Mouse (Mus musculus) gastrocnemius, postnatal 10 days (tissue): ENCODE measurements around the gene L3mbtl4. TPM values are rescaled to one million over a fixed set of nuclear protein-coding genes. Genes with fewer than 3 reads are reported as not detected.
"Not testable (repeated sequence)": the region's sequence is repeated elsewhere in the genome, so short reads cannot be mapped to it uniquely, and the experiment has no call there.

Source experiments
- DNase-seq: peaks from one replicate; pipeline ENCODE4 v3.0.0; 2021; ENCODE audit warnings: mixed read lengths
- total RNA-seq, 2 experiments: library from RNA; stranded (reverse); gene quantifications; 2 replicates each; pipeline ENCODE4 v1.2.3; 2021

Gene L3mbtl4
- total RNA-seq, 2 experiments from 2014 or later, result 0.09 TPM; not detected in 1

DNA sequence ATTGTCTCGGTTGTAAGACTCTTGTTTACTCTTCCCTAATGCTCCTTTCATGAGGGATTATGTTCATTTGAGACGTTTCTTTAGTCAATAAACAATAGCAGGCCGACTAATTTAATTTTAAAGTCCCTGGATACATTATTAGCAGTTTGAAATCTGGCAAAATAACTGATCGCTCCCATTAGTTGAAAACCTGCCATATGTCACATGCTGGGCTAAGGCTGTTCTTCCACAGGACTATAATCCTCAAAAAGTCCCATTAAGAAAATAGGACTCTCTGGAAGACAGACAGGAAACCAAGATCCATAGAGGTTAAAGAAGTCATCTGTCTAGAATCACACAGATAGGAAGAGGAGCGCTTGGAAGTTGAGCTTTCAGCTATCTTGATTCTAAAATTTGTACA lies 114.9 kb downstream of the L3mbtl4 start:
- no peak for DNase-seq

DNA sequence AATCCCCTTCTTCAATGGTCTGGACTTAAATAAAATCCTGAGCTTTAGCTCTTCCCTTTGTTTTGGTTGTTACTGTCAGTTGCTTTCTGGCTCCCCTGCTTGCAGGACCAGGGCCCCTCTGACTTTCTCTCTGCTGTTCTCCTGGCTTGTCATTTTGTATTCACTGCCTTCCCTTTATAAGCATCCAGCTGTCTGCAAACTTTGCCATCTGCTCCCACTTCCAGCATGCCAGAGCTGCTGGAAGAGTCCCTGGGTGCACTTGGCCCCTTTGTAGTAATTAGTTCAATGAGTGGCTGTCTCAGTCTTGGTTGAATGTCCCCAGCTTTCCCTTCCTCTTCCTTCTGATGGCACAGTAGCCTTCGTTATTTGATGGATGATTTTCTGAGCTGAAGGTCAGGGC lies 132.4 kb downstream of the L3mbtl4 start:
- DNase-seq, result no peak

DNA sequence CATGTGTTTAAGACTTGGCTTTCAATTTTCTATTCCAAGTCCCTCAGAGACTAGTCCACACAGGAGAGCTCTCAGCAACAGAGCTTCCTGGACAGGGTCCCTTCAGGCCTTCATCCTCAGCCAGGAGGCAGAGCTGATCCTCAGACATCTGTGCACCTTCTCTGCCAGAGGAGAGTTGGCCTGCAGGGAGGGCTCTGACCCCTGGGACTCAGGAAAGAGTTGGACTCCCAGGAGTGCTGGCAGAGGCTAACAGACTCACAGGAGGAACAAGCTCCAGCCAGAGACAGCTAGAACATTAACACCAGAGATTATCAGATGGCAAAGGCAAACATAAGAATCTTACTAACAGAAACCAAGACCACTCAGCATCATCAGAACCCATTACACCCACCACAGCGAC lies 133.5 kb downstream of the L3mbtl4 start:
- DNase-seq, result not testable (repeated sequence)

DNA sequence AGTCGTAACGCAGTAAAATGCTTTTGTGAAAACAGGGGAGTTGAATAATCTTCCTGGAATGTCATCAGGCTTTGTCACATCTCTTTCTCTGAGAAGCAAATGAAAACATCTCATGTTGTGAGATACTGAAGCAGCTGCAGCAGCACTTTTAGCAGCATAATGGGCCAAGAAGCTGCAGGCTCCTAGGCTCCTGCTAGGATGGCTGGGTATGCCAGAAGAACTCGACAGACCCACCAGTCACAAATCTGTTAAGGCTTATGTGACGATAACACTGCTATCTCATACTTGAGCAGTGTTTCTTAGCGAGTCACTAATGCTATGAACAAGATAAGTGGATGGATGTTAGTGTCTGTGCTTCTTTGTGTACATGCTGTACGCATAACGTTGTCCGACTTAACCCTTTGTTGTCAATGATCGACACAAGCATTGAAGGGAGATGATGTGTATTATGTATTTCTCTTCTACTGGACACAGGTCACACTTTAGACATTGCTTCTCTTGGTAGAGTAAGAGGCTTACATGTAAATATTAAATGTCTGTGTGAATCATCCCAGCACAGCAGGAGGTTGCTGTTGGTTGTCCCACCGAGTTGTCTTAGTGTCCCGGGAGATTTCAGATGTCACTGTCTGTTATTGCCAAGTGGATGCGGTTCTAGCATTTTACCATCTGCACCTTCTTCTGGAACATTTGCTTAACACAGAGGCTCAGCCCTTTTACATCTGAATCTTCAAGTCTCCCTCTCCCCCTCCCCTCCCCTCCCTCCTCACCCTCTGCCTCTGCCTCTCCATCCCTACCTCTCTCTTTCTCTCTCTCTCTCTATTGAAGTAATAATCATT lies 149.3 kb downstream of the L3mbtl4 start:
- no peak for DNase-seq

DNA sequence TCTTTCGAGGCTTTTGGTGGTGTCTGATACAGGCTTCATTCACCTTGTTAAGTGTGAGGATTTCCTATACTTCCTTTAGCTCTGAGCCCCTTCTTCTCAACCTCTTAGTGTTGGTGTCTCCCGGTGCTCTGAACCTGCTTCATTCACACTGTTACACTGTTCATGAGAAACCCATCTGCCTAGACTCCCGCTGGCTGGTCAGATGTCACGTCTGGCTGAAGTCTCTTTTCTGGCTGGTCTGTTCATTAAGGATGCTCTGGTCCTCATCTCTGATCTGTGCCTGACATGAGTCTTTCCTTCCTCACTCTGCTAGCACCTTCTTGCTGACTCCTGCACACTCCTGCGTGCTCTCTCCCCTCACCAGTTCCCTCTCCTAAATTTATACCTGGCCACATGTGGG lies 160.0 kb downstream of the L3mbtl4 start:
- DNase-seq, result no peak

DNA sequence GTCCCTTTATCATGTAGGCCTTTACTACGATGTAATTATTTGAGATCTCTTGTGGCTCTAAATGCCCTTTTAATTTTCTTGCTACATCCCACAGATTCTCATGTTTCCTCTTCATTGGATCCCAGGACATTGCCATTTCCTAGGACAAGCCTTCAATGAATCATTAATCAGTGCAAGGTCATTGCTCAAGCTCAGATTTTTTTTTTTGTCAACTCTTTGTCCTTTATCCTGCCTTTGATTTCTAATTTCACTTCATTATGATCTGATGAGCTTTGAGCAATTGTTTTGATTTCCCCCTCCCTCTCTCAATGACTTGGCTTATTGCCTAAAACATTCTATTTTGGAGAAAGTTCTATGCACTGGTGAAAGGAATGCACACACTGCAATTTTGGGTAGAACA lies 177.3 kb downstream of the L3mbtl4 start:
- DNase-seq, result no peak

DNA sequence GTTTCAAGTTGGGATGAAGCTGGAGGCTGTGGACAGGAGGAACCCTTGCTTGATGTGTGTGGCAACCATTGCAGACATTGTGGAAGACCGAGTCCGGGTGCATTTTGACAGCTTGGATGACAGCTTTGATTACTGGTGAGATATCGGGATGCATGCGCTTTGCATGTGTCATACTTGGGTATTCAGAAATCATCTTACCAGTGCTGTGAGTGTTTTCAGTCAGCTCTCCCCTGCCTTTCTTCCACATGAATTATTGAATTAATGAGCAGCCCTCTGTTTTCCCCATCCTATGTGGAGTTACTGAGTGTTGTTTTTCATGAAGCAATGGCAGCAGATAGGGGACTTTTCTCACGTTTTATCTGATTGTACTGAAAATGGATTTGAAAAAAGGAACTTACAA lies 187.9 kb downstream of the L3mbtl4 start:
- DNase-seq, result no peak

DNA sequence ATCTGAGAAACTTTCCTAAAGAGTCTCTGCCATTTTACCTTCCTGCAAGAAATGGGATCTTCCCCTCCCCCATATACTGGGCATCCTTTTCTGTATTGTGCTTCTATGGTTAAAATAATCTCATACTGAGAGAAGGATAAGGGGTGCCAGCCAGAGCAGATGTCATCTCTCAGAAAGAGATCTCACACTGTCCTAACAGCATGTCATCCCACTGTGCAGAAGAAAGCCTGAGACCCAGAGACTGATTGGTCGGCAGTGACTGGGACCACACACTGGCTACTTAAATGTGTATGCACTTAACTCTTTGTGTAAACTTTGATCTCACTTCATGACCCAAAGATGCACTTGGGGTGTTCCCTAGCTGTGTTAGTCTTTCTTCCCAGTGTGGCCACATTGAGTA lies 193.7 kb downstream of the L3mbtl4 start:
- no peak for DNase-seq

DNA sequence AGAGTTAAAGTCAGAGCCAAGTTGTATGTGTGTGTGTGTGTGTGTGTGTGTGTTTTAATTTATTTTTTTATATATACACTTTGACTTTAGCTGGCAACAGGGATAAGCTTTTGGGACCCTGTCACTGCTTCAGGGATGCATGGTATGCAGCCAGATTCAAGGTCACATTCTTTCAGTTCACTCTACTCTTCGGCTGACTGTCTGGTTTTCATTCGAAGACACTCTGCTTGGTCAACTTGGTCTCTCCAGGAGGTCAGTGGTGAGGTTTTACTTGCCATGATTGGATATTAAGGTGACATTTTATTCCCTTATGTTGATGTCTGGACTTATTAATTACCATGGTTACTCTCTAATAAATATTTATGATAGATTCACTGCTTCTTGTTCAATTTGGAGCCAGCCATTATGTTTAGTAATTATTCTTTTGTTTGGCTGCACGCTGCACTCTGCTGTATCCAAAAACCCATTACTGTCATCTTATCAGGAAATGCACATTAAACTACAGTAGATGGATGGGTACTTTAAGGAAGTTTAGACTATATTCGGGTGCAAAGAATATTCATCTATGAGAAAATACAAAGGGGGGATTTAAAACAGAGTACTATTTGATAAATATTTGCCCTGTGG lies 216.6 kb downstream of the L3mbtl4 start:
- DNase-seq, result no peak

DNA sequence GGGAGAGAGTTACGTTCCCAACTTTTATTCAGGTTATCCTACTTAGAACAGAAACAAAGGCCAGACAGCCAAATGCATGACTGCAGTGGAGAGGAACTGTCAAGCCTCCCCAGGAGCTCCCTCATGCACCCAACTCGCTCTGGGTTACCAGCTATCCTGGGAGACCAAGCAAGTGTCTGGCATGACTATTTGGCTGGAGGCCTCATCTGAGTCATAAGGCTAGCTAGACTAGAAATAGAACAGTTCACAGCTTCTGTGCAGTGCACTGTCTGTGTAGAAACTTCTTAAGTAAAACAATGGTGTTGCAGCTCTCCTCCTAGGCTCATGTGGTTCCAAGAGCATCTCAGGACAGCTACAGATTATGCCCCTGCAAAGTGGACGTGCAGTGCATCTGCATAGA lies 218.6 kb downstream of the L3mbtl4 start:
- no peak for DNase-seq

DNA sequence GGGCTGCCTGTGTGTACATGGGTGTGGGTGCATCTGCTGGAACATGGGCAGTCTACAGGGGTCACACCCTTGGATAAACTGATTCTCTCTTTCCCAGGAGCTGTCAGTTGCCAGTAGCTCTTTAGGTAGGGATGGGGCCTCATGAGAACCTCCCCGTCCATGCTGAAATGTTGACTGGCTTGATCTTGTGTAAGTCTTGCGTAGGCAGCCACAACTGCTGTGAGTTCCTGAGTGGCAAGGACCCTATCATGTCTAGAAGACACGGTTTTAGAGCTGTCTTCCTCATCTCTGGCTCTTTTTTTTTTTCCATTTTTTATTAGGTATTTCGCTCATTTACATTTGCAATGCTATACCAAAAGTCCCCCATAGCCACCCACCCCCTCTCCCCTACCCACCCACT lies 229.4 kb downstream of the L3mbtl4 start:
- not testable (repeated sequence) for DNase-seq

DNA sequence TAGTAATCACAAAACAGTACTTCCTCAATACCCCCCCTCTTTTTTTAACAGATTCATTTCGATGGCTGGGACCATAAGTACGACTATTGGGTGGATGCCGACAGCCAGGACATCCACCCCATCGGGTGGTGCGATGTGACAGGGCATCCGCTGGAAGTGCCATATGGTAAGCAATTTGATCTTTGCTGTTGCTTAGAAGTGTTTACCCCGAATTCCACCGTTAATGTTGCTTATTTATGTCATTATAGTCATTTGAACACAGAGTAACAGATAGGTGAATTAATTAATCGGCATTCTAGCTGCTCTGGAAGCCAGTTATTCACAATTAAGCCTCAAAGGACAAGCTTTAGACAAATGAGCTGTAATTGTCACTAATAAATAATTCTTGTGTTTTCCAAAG lies 286.1 kb downstream of the L3mbtl4 start:
- DNase-seq, result no peak

DNA sequence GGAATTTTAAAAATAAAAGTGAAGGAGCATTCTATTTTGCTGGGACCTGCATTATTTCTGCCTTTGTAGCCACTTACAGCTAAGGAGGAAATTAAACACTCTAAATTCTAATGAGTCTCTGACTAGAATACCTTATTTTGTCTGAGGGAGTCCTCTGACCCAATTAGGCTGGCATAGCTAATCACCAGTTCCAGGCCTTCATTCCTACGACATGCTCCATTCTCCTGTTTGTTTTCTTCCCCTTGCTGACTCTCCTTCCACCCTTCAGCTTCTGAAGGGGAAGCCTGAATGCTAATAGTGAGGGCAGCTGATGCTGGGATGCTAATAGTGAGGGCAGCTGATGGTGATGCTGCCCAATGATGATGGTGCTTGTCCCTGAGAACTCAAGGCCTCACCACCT lies 286.7 kb downstream of the L3mbtl4 start:
- DNase-seq, result no peak

DNA sequence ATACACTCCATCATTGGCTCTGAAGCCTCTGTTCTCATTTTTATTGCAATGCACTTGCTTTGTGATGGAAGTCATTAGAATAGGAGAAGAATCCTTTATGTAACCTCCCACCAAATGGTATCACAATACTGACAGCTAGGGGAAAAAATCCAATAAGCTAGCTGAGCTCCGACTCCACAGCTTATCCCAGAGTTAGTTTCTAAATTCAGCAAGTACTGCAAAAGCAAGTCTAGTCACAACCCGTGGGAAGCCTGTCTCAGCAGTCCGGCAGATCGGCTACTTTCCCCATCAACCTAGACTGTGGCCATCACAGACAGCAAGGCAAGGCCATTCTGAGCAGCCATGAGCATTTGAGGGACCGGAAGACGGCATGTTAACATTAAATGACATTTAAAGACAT lies 298.2 kb downstream of the L3mbtl4 start:
- no peak for DNase-seq

DNA sequence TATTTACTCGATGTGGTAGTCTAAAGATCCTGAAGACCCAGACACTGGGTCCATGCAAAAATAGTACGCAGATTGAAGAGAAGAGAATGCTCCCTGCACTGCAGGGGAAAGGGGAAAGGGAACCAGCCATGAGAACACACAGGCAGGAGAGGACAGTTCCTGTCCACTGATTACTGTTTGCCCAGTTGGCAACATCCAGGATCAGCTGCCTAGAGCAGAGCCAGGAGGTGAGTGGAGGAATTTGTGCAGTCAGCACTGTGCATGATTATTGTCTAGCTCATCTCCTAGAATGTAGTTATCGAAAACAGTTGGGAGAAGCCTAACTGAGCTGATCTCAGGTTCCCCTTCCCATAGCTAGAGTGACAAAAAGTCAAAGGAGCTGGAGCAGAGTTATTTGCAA lies 311.6 kb downstream of the L3mbtl4 start:
- no peak for DNase-seq

DNA sequence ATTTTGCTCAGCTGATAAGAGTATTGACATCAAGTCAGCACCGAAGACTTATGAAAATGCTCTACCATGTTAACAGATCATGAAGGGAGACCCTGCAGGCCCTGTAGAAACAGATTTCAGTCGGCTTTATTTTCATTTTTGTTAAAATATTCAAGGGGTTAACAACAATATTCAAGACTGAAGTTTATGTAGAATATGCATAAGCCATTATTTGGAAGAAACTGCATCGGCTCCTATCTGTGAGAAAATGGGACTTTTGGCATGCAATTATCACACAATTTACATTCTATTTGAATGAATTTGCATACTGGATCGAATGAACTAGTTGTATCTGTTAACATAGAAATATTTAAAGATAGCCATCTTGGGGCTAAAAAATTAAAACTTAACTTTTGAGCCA lies 318.0 kb downstream of the L3mbtl4 start:
- DNase-seq, result no peak

DNA sequence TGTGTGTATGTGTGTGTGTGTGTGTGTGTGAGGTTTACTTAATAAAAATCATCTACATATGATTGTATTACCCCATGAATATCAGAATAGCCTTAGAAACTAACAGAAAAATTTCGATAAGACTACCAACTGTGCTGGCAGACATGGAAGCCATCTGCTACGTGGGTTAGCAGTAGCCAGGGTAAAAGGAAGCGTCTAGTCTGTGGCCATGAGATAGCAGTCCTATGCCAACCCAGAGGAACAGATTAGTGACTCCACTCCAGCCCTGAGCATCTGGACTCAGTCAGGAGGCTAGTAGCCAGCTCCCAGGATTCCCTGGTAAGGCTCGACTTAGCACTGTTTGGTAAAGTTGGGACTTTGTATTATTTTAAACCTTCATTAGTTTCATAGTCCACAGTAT lies 329.1 kb downstream of the L3mbtl4 start:
- no peak for DNase-seq

DNA sequence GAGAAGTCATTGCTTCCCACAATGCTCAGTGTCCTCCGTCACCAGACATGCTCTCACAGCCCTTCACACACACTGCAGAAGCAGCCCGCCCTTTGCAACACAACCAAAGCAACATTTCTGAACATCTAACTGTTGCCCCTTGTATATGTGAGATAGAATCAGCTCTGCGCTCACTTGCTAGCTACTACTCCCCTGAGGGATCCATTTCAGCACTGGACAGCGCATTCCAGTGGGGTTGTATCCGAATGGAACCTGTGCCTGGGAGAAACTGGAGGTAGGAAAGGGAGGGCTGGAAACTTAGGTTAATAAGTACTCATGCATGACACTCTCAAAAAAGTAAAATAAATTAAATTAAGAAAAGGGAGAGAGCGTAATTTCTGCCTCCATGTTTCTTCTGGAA lies 334.1 kb downstream of the L3mbtl4 start:
- DNase-seq, result peak; percentile 46

DNA sequence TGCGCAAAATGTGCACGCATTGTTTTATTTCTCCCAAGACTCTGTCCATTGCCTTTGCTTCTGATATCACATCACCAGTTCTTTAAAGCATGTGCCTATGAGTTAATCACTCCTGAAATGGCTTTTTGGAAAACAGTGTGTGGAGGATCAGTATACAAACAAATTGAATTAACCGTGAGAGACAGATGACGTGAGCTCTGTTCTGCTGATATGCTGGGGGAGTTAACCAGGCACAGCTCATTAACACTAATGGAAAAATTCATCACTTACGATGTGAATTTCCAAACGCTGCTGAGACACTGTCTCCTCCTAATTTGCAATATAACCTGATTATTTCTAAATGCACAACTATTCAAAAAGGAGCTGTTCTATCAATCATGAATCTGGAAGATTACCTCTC lies 337.6 kb downstream of the L3mbtl4 start:
- no peak for DNase-seq

DNA sequence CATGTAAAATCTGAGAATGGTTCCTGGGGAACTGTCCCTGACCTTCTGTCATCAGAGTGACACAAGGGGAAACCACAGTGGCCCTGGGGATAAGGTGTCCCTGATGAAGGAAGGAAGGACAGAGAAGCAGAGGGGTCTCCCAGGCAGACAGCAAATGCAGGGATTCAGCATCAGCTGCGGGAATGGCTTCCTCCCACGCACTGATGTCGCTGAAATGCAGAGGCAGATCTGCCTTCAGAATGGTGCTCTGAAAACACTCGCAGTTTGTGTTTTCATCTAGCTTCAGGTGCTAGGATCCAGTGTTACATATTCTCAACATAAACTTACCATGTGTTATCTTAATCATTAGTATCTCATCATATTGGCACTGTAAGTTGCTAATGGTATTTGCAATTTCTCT lies 351.7 kb downstream of the L3mbtl4 start:
- no peak for DNase-seq

DNA sequence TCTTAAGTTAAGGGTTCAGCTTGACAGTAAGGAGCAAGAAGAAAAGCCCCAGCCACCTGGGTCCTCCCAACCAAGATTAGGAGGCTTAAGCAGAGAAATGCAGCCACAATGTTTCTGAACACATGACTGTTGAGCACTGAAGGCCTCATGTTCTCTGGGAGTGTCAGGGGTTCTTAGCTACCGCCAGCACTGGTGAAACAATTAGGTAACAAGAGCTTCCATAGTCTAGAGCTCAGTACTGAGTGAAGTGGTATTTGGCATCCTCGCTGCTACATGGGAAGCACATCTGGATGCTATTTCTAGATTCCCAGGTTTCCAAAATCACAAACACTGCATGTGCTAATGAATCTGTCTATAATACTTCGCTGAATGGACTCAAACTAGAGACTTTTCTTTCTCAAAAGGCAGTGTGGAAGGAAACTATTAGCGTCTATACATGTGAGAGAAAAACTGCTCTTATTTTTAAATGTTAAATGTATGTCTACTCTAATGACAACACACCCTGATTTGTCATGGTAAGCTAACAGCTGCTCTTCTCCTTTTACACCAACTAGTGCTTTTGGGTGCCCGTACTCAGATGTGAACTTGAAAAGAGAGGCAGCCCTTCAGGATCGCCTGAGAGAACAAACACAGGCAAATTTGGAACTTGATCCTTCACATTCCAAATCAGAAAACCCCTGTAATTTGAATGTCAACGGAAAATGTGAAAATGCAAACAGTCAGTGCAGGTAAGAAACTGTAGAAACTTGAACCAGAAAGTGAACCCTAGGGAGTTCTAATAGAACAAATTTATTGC lies 356.2 kb downstream of the L3mbtl4 start:
- no peak for DNase-seq

DNA sequence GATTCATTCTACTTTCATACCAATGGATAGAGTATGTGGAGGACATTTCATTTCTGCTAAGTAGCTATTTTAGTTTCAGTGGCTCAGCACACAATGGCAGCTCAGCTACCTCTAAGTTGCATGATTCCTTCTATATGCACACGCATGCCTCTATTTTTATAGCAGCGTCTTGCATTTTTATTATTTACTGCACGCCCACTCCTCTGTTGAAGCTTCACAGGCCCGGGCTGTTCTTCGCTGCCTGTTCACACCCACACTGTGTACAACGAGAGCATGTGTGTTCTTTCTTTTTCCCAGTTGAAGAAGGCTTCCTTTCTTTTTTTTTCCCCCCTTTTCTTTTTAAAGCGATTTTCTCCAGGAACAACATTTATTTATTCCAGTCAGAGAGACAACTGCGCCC lies 357.8 kb downstream of the L3mbtl4 start:
- no peak for DNase-seq

DNA sequence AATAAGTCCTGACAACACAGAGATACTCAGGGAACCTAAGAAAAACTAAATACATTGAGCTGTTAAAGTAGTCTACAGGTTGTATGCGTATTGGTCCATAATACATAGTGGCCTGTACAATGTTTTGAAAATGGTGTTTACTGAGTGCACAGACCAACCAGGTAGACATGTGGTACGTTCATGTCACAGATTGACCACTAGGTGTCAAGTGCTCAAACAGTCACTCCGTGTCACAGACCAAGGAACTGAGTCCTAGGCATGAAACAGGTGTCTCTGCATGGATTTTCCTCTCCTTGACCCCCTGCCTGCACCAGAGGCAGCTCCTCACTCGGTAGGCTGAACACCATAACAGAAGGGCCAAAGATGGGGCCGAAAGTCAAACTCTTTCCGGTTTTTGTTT lies 366.6 kb downstream of the L3mbtl4 start:
- DNase-seq, result no peak
